Mouse (Mus musculus) stomach, embryonic 15.5 days (tissue): ENCODE measurements around the gene Olfr1277. TPM values are rescaled to one million over a fixed set of nuclear protein-coding genes. Genes with fewer than 3 reads are reported as not detected.

Experiments
- ATAC-seq: fragments of 200-750 bp; cut with Nextera tagmentation; 2 replicates; pipeline ENCODE4 v1.8.0; 2017; ENCODE audit warnings: low read depth, moderate number of reproducible peaks, moderate TSS enrichment; ENCODE audit not compliant: insufficient read depth, low FRiP score
- H3K27ac ChIP-seq: fragments of 300-500 bp; sonication (generic); 2 replicates; pipeline ENCODE4 v1.5.1; 2015; ENCODE audit warnings: mild to moderate bottlenecking, inconsistent platforms
- H3K27me3 ChIP-seq: fragments of 300-500 bp; sonication (generic); replicated peaks from 2 replicates; pipeline ENCODE4 v1.6.1; 2015; ENCODE audit warnings: inconsistent platforms
- H3K36me3 ChIP-seq: fragments of 300-500 bp; sonication (generic); 2 replicates; pipeline ENCODE4 v1.6.1; 2015; ENCODE audit warnings: inconsistent platforms
- H3K4me1 ChIP-seq: fragments of 300-500 bp; sonication (generic); 2 replicates; pipeline ENCODE4 v1.6.1; 2015; ENCODE audit warnings: inconsistent platforms
- H3K4me2 ChIP-seq: fragments of 300-500 bp; sonication (generic); 2 replicates; pipeline ENCODE4 v1.6.1; 2015; ENCODE audit warnings: mild to moderate bottlenecking, inconsistent platforms
- H3K4me3 ChIP-seq: fragments of 300-500 bp; sonication (generic); replicated peaks from 2 replicates; pipeline ENCODE4 v1.5.1; 2015; ENCODE audit warnings: inconsistent platforms
- H3K9ac ChIP-seq: fragments of 300-500 bp; sonication (generic); 2 replicates; pipeline ENCODE4 v1.6.1; 2015; ENCODE audit warnings: inconsistent platforms
- H3K9me3 ChIP-seq: fragments of 300-500 bp; sonication (generic); 2 replicates; pipeline ENCODE4 v1.6.1; 2016; ENCODE audit warnings: inconsistent platforms
- WGBS: fragments of 180-500 bp; shearing (Covaris S2); methylation state at CpG from one replicate; pipeline ENCODE4 v1.1.7; 2015; 5-methylcytosine and 5-hydroxymethylcytosine counted together
- polyA plus RNA-seq: library from polyadenylated mRNA; unstranded; fragments of >200 nt; fragmentation: Nextera tagmentation; extraction: Ambion mirVana; gene quantifications from 2 replicates; pipeline ENCODE4 v1.2.1, GENCODE M21; 2015

Olfr1277 gene
- not detected in 2 replicates for polyA plus RNA-seq

DNA sequence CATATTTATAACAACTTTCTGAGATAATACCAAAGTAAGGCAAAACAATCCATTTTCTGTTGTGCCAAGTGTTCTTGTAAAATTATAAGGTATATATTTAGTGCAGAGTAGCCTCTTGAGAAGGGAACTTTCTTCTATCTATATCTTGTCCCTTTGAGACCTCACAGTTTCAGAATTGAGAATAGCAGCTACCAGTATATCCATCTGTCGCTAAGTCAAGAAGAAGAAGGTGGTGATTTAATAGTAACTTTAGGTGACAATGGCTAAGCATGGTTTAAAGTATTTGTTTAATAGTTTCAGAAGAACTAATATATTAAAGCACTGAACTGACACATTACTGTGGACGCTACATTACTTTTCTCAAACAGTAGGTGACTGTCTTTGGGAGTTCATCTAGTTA, at the start of gene Olfr1277:
TSS of gene Olfr1277 (minus strand) at position 101 of the 400 bp plus-strand sequence.
- no peaks in the 10 kb centered on the region for H3K27me3 ChIP-seq
- no peak within 1 kb of the TSS for H3K4me3 ChIP-seq
- no peak within 1 kb of the TSS for H3K9ac ChIP-seq
- H3K36me3 ChIP-seq, result no peaks in the 10 kb centered on the region
- H3K9me3 ChIP-seq, result no peaks in the 10 kb centered on the region
- no peaks in the 10 kb centered on the region for H3K4me1 ChIP-seq
- ATAC-seq, result no peak
- 81% methylated on average over 2 of the region's 2 CpGs for WGBS
- H3K4me2 ChIP-seq, result no peak within 1 kb of the TSS
- H3K27ac ChIP-seq, result no peak within 1 kb of the TSS

DNA sequence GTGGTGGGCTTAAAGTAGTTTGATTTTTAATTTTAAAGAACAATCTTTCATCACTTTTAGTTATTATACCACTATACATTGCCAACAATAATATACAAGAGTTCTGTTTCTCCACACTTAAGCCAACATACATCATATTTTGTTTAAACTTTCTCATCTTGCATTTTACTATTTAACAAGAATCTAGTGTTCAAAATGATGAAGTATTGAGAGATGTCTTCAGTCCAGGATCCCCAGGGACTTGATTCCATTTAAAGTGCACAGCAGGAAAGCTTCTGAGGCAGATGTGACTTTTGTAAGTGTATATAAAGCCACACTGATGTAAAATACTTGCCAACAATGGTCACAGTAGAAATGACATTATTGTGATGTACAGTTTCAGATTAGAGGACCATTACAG, 39.8 kb upstream of the Olfr1277 start, which contains the start of gene Olfr1280:
TSS of gene Olfr1280 (plus strand) at position 301 of the 400 bp plus-strand sequence.
- Histone ChIP-seq H3K4me1 (no peaks in the 10 kb centered on the region), H3K9me3 (no peaks in the 10 kb centered on the region)

DNA sequence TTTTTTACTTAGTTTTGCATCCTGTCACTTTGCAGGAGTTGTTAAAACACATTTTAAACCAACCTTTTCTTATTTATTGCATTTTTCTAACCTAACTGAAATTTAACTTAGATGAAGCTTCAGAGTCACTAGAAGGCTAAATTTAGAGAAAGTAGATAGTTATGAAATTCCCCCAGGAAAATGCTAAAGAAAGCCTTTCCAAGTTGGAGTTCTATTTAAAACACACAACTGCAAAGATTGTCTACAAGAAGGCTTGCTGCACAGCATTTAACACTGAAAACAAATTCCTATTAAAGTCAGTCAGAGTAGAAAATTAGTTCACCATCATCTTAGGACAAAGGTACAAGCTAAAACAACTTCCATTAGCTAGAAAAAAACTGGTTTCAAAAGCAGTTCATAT, 26.5 kb upstream of the Olfr1277 start, which contains the start of gene Olfr1279:
TSS of gene Olfr1279 (plus strand) at position 262 of the 400 bp plus-strand sequence.
- no peaks in the 10 kb centered on the region for H3K9me3 ChIP-seq
- H3K9ac ChIP-seq, result no peak within 1 kb of the TSS
- H3K4me3 ChIP-seq, result no peak within 1 kb of the TSS
- no peaks in the 10 kb centered on the region for H3K36me3 ChIP-seq
- no peaks in the 10 kb centered on the region for H3K27me3 ChIP-seq
- H3K4me2 ChIP-seq, result no peak within 1 kb of the TSS
- no peaks in the 10 kb centered on the region for H3K4me1 ChIP-seq
- H3K27ac ChIP-seq, result no peak within 1 kb of the TSS
- no peak for ATAC-seq

More for the DNA sequence above, 39.8 kb upstream of the Olfr1277 start, which contains the start of gene Olfr1280:
- no peak for ATAC-seq
- Histone ChIP-seq H3K9ac (no peak within 1 kb of the TSS), H3K4me3 (no peak within 1 kb of the TSS), H3K4me2 (no peak within 1 kb of the TSS), H3K36me3 (no peaks in the 10 kb centered on the region), H3K27me3 (no peaks in the 10 kb centered on the region), H3K27ac (no peak within 1 kb of the TSS)

DNA sequence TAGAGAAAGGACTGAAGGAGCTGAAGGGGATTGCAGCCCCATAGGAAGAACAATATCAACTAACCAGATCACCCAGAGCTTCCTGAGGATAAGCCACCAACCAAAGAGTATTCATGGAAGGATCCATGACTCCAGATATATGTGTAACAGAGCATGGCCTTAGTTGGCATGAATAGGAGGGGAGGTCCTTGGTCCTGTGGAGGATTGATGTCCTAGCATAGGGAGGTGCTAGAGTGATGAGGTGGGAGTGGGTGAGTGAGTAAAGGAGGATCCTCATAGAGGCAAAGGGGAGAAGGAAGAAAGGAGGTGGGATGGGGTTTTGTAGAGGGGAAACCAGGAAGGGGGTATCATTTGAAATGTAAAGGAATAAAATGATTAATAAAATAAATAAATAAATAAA, 24.6 kb upstream of the Olfr1277 start:
- Histone ChIP-seq H3K4me1 (no peaks in the 10 kb centered on the region), H3K4me3 (no peak overlapping the region), H3K27ac (no peak overlapping the region), H3K9ac (no peak overlapping the region), H3K36me3 (no peaks in the 10 kb centered on the region), H3K27me3 (no peaks in the 10 kb centered on the region), H3K4me2 (no peak overlapping the region), H3K9me3 (no peaks in the 10 kb centered on the region)
- no peak for ATAC-seq

DNA sequence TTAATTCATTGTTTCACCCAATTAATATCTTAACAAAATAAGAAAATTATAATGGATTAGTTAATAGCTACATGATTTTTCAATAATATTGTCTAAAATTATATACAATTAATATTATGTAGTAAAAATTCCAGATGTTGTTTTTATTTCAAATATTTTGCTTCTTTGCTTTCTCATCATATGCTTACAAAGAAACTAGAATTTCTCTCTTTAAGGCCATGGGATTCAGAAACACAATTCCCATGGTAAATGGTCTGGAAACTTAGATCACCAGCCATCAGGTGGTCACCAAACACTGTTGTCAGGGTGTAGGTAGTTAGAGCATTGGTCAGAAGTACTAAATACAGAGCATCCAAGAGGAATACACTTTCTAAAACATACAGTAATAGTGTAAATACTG, 15.9 kb upstream of the Olfr1277 start, which contains the start of gene Olfr1278:
TSS of gene Olfr1278 (plus strand) at position 301 of the 400 bp plus-strand sequence.
- Histone ChIP-seq H3K36me3 (no peaks in the 10 kb centered on the region), H3K9me3 (no peaks in the 10 kb centered on the region), H3K4me1 (no peaks in the 10 kb centered on the region), H3K4me3 (no peak within 1 kb of the TSS), H3K4me2 (no peak within 1 kb of the TSS), H3K9ac (no peak within 1 kb of the TSS), H3K27ac (no peak within 1 kb of the TSS), H3K27me3 (no peaks in the 10 kb centered on the region)
- no peak for ATAC-seq

DNA sequence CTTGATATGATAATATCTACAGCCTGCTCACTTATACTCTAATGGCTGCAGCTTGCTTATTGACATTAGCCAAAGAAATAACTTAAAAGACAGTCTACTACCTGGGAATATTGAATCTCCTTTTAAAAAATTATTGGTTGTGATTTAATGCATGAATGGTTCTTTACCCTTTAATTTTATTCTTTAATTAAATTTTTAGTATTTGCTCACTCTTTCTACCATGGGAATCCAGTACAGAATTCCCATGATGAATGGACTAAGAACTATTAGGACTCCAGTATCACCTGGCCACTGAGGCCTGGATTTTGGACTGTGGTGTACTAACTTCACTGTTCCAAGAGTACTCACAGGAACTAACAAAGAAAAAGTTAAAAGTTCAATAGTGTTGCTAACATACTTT, 19.7 kb downstream of the Olfr1277 start, which contains the start of gene Olfr1276:
TSS of gene Olfr1276 (plus strand) at position 301 of the 400 bp plus-strand sequence.
- no peak for ATAC-seq
- no peaks in the 10 kb centered on the region for H3K27me3 ChIP-seq
- H3K4me3 ChIP-seq, result no peak within 1 kb of the TSS
- H3K4me1 ChIP-seq, result no peaks in the 10 kb centered on the region
- H3K9ac ChIP-seq, result no peak within 1 kb of the TSS
- no peaks in the 10 kb centered on the region for H3K36me3 ChIP-seq
- no peaks in the 10 kb centered on the region for H3K9me3 ChIP-seq
- H3K4me2 ChIP-seq, result no peak within 1 kb of the TSS
- H3K27ac ChIP-seq, result no peak within 1 kb of the TSS

DNA sequence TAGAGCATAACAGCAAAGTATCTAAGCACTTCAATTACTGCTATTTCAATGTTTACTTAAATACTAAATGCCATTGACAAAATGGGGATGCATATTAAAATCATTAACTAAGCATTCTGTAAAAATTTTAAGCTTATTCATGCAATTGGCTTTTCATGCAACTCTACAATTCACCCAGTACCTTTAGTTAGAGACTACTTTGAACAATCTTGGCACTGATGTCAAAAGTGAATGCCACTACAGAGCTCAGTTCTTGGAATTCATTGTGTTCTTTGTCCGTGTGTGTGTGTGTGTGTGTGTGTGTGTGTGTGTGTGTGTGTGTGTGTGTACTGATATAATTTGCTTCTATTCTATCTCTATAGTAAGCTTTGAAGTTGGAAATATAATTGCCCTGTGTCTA, 38.7 kb downstream of the Olfr1277 start, which contains the start of gene Olfr1275:
TSS of gene Olfr1275 (minus strand) at position 101 of the 400 bp plus-strand sequence.
- H3K27ac ChIP-seq, result no peak within 1 kb of the TSS
- no peak for ATAC-seq
- no peaks in the 10 kb centered on the region for H3K36me3 ChIP-seq
- no peak within 1 kb of the TSS for H3K4me2 ChIP-seq
- H3K9ac ChIP-seq, result no peak within 1 kb of the TSS
- no peaks in the 10 kb centered on the region for H3K9me3 ChIP-seq
- 67% methylated on average over 1 of the region's 1 CpGs for WGBS
- no peaks in the 10 kb centered on the region for H3K4me1 ChIP-seq
- H3K27me3 ChIP-seq, result no peaks in the 10 kb centered on the region
- no peak within 1 kb of the TSS for H3K4me3 ChIP-seq

DNA sequence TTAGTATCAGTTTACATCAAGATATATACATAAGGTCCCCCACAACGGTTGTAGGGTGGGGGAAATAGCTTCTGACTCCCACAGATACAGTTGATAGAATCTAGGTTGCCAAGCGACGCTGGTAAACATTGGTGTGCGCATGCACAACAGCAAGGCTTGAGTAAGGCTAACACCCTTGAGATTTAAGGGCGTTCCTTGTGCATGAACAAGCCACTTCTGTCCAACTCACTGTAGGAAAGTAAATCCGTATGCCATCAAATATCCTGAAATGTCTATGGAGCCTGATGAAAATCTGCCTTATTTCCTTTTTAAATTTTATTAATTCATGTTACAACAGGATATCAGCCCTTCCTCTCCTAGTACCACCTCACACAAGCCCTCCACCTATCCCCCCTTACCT, 44.4 kb downstream of the Olfr1277 start, which contains the start of gene 4930430A15Rik:
TSS of gene 4930430A15Rik (minus strand) at position 101 of the 400 bp plus-strand sequence.
- Histone ChIP-seq H3K4me3 (no peak within 1 kb of the TSS), H3K4me2 (no peak within 1 kb of the TSS)
- WGBS, result 79% methylated on average over 6 of the region's 6 CpGs

More for the DNA sequence above, 44.4 kb downstream of the Olfr1277 start, which contains the start of gene 4930430A15Rik:
- Histone ChIP-seq H3K27ac (no peak within 1 kb of the TSS), H3K36me3 (no peaks in the 10 kb centered on the region), H3K9ac (no peak within 1 kb of the TSS), H3K9me3 (no peaks in the 10 kb centered on the region), H3K27me3 (no peaks in the 10 kb centered on the region), H3K4me1 (no peaks in the 10 kb centered on the region)
- ATAC-seq, result no peak

Other genes with a start within 250 kb of the Olfr1277 start
- not detected in 2 replicates for gene Gm13941, start 168.1 kb downstream of the Olfr1277 start, polyA plus RNA-seq
- not detected in 2 replicates for gene Gm15130, start 121.2 kb downstream of the Olfr1277 start, polyA plus RNA-seq
- not detected in 2 replicates for gene 4930430A15Rik, start 44.5 kb downstream of the Olfr1277 start, polyA plus RNA-seq
- not detected in 2 replicates for gene Olfr1275, start 38.8 kb downstream of the Olfr1277 start, polyA plus RNA-seq
- not detected in 2 replicates for gene Olfr1276, start 19.6 kb downstream of the Olfr1277 start, polyA plus RNA-seq
- not detected in 2 replicates for gene Olfr1278, start 16.0 kb upstream of the Olfr1277 start, polyA plus RNA-seq
- not detected in 2 replicates for gene Olfr1279, start 26.5 kb upstream of the Olfr1277 start, polyA plus RNA-seq
- gene Olfr1280, start 39.9 kb upstream of the Olfr1277 start, polyA plus RNA-seq, result not detected in 2 replicates
- gene Olfr1281, start 52.4 kb upstream of the Olfr1277 start, polyA plus RNA-seq, result not detected in 2 replicates
- not detected in 2 replicates for gene Olfr1282, start 62.0 kb upstream of the Olfr1277 start, polyA plus RNA-seq
- gene Olfr1283, start 92.7 kb upstream of the Olfr1277 start, polyA plus RNA-seq, result not detected in 2 replicates
- not detected in 2 replicates for gene Olfr1284, start 101.4 kb upstream of the Olfr1277 start, polyA plus RNA-seq
- not detected in 2 replicates for gene Olfr1286, start 149.0 kb upstream of the Olfr1277 start, polyA plus RNA-seq
- not detected in 2 replicates for gene Olfr1287, start 175.0 kb upstream of the Olfr1277 start, polyA plus RNA-seq
- gene Olfr1288, start 200.0 kb upstream of the Olfr1277 start, polyA plus RNA-seq, result not detected in 2 replicates
- not detected in 2 replicates for gene Olfr1289, start 206.7 kb upstream of the Olfr1277 start, polyA plus RNA-seq
- gene Olfr1290, start 219.7 kb upstream of the Olfr1277 start, polyA plus RNA-seq, result not detected in 2 replicates
- gene Olfr1291-ps1, start 223.1 kb upstream of the Olfr1277 start, polyA plus RNA-seq, result not detected in 2 replicates